Mouse (Mus musculus) bone marrow macrophage, adult 2 months (primary cell): ENCODE results near the gene Pacrg. TPM values are rescaled to one million over a fixed set of nuclear protein-coding genes. Genes with fewer than 3 reads are reported as not detected.

Experiments used
- H3K27ac ChIP-seq: 2 replicates; pipeline ENCODE4 v1.5.1; 2012; ENCODE audit warnings: low read depth, low read length; ENCODE audit not compliant: insufficient read depth
- H3K4me1 ChIP-seq: 2 replicates; pipeline ENCODE4 v1.6.1; 2012; ENCODE audit warnings: low read length; ENCODE audit not compliant: control insufficient read depth, insufficient read depth
- H3K4me3 ChIP-seq: 2 replicates; pipeline ENCODE4 v1.5.1; 2012; ENCODE audit warnings: mild to moderate bottlenecking, low read length, moderate library complexity; ENCODE audit not compliant: insufficient read depth
- CTCF ChIP-seq: IDR thresholded peaks from 2 replicates; pipeline ENCODE4 v1.5.1; 2012; ENCODE audit warnings: low read depth, mild to moderate bottlenecking, low read length, moderate library complexity
- POLR2A ChIP-seq: IDR thresholded peaks from 2 replicates; pipeline ENCODE4 v1.6.1; 2012; ENCODE audit warnings: mild to moderate bottlenecking, low read depth, low read length, borderline replicate concordance
- polyA plus RNA-seq: library from polyadenylated mRNA; stranded (reverse); fragments of >200 nt; gene quantifications from 2 replicates; pipeline ENCODE4 v1.2.4, GENCODE M21; 2012; ENCODE audit not compliant: missing spikeins, insufficient read depth, insufficient read length

Gene Pacrg
- polyA plus RNA-seq, 1 experiment = 3.2 TPM

GRCm38 (mm10) chr17:10372001-10372785 is 467.9 kb downstream of the Pacrg start:
- TF ChIP-seq POLR2A (no peak), CTCF (no peak)
- H3K27ac ChIP-seq = peak overlapping the region; percentile 1; the same call in 1 of the 2 replicates
- H3K4me1 ChIP-seq = peaks cover 33% of the 10 kb centered on the region
- no peak overlapping the region for H3K4me3 ChIP-seq

GRCm38 (mm10) chr17:10371472-10371871 is 468.6 kb downstream of the Pacrg start:
- TF ChIP-seq CTCF (no peak), POLR2A (no peak)
- Histone ChIP-seq H3K4me1 (peaks cover 40% of the 10 kb centered on the region), H3K4me3 (no peak overlapping the region), H3K27ac (peak overlapping the region; percentile 94)

- peak overlapping the region; percentile 94 for H3K27ac ChIP-seq
- peaks cover 40% of the 10 kb centered on the region for H3K4me1 ChIP-seq
- peak overlapping the region; percentile 12 for H3K4me3 ChIP-seq
- TF ChIP-seq CTCF = no peak
- TF ChIP-seq POLR2A = no peak
These were observed 469.4 kb downstream of the Pacrg start for GRCm38 (mm10) chr17:10370660-10371130.

- Histone ChIP-seq H3K4me1 (peaks cover 40% of the 10 kb centered on the region), H3K4me3 (no peak overlapping the region), H3K27ac (peak overlapping the region; percentile 94)
- TF ChIP-seq POLR2A (no peak), CTCF (no peak)
These were observed 470.0 kb downstream of the Pacrg start for GRCm38 (mm10) chr17:10369961-10370659.

- Histone ChIP-seq H3K27ac (no peak overlapping the region), H3K4me1 (peaks cover 33% of the 10 kb centered on the region), H3K4me3 (no peak overlapping the region)
- TF ChIP-seq CTCF (no peak), POLR2A (no peak)
These were observed 473.1 kb downstream of the Pacrg start for GRCm38 (mm10) chr17:10367044-10367443.

GRCm38 (mm10) chr17:10366577-10366976 is 473.5 kb downstream of the Pacrg start:
- TF ChIP-seq CTCF (no peak), POLR2A (no peak)
- Histone ChIP-seq H3K4me3 (no peak overlapping the region), H3K27ac (no peak overlapping the region), H3K4me1 (peaks cover 30% of the 10 kb centered on the region)

GRCm38 (mm10) chr17:10365501-10366482 is 474.3 kb downstream of the Pacrg start:
- Histone ChIP-seq H3K4me3 (no peak overlapping the region), H3K27ac (no peak overlapping the region), H3K4me1 (peaks cover 23% of the 10 kb centered on the region)
- TF ChIP-seq POLR2A (no peak), CTCF (no peak)

GRCm38 (mm10) chr17:10363151-10363550 is 477.0 kb downstream of the Pacrg start:
- Histone ChIP-seq H3K4me1 (peaks cover 30% of the 10 kb centered on the region), H3K4me3 (no peak overlapping the region), H3K27ac (no peak overlapping the region)
- TF ChIP-seq POLR2A = no peak
- no peak for TF ChIP-seq CTCF

GRCm38 (mm10) chr17:10361882-10362291 is 478.2 kb downstream of the Pacrg start:
- H3K27ac ChIP-seq = no peak overlapping the region
- peaks cover 24% of the 10 kb centered on the region for H3K4me1 ChIP-seq
- H3K4me3 ChIP-seq = no peak overlapping the region
- no peak for TF ChIP-seq POLR2A
- no peak for TF ChIP-seq CTCF

- Histone ChIP-seq H3K4me3 (no peak overlapping the region), H3K27ac (no peak overlapping the region), H3K4me1 (peaks cover 20% of the 10 kb centered on the region)
- TF ChIP-seq CTCF (no peak), POLR2A (no peak)
These were observed 479.4 kb downstream of the Pacrg start for GRCm38 (mm10) chr17:10360738-10361137.
